Mouse (Mus musculus) heart, postnatal 0 days (tissue): ENCODE measurements at regions not wholly inside any gene's neighbourhood (a gene's known extent, or its start where the extent isn't known, plus 50 kb on each side); places are given as distances from the start of the nearest gene placed in this dataset.

Experiments used
- CTCF ChIP-seq: IDR thresholded peaks from 2 replicates; pipeline ENCODE4 v1.5.1; 2016; ENCODE audit warnings: antibody characterized with exemption, control low read depth, low read depth
- EP300 ChIP-seq: IDR thresholded peaks from 2 replicates; pipeline ENCODE4 v1.6.1; 2016; ENCODE audit warnings: antibody characterized with exemption, low read depth

GRCm38 (mm10) chr4:106225184-106225862, 90.7 kb upstream of the Usp24 start:
- TF ChIP-seq CTCF (peak; percentile 75), EP300 (no peak)
